Mouse (Mus musculus): Measurements from ENCODE around the gene Coq5. TPM values are rescaled to one million over a fixed set of nuclear protein-coding genes. Genes with fewer than 3 reads are reported as not detected.
A peak's percentile ranks its signal among the peaks of the same experiment; 100 is the strongest.
"Not testable (repeated sequence)": the region's sequence is repeated elsewhere in the genome, so short reads cannot be mapped to it uniquely, and the experiment has no call there.

The Coq5 gene
- total RNA-seq, 2 experiments from 2014 or later, result 150 to 174 TPM

- DNase-seq, result peak in 1 of 2 experiments; percentile 61
Observed at GRCm38 (mm10) chr5:115266787-115267468, 12.5 kb upstream of the Coq5 start.

DNA sequence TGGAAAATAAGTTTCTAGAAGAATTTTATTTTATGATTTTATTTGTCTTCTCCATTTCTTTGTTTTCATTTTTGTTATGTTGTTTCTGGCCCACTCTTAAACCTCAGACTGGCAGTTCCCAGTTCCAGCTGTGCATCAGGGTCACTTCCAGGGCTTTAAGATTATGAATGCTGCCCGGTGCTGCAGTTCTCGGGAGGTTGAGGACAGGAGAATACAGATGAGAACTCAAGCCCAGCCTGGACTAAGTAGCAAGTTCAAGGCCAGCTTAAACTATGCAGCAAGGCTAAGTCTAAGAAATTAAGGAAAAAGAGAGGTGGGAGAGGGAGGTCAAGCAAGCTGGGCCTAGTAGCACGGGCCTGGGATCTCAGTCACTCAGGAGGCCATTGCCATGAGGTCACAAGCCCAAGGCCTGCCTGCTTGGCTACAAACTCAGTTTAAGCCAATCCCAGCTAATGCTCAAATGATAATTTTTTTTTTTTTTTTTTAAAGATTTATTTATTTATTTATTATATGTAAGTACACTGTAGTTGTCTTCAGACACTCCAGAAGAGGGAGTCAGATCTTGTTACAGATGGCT is 11.9 kb upstream of the Coq5 start:
- no peak for DNase-seq

DNA sequence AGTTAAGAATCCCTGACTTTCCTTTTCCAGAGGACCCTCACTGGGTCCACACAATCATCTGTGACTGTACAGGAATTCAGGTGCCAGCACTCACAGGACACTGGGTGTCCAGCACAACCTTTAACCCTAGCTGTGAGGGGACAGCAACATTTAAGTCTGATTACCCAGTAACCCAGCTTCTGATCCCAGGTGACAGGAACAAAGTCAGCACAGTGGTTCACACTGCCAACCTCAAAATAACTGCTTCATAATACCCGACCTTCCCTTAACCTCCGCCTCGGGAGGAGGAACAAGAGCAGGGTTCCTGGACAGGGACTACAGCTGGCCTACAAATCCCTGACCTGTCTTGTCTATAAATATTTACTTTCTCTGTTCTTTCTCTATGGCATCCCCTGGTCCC is 11.2 kb upstream of the Coq5 start:
- DNase-seq, result peak; percentile 61 to 75

- no peak for DNase-seq
Observed at GRCm38 (mm10) chr5:115269969-115270368, 9.5 kb upstream of the Coq5 start.

DNA sequence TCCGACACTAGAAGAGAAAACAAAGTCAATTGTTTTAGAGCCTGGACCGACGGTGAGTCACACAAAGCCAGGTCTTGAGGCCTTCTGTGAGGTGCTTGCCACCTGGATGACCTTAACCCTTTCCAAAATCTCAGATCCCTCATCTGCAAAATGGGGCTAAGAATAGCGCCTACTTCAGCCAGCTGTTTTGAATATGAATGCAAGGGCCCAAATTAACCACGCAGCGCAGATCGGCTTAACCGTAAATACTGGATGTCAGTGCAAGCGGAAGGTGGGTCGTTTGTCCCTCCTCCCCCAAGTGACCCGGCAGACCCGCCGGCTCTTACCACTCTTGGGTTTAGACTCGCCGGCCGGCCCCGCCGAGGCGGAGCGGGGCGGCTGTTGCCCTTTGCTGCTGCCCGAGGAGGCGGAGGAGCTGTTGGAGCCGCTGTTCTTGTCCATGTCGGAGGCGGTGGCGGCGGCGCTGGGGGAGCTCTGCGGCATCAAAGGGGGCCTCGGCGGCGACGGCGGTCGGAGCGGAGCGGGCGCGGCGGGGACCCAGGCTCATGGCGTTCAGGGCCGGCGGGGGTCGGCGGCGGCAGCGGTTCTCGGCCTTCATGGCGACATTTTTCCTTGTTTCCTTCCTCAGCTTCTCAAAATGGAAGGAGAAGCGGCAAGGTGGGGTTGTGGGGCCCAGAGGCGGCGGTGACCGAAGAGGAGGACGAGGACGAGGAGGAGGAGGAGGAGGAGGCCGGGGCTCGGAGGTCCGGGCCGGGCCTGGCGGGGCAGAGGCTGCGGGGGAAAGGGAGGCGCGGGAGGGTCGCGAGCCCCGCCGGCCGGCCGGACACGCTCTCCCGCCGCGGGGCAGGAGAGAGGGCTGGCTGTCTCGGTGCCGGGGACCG is 7.3 kb upstream of the Coq5 start:
- DNase-seq, result peak; percentile 20 to 59

DNA sequence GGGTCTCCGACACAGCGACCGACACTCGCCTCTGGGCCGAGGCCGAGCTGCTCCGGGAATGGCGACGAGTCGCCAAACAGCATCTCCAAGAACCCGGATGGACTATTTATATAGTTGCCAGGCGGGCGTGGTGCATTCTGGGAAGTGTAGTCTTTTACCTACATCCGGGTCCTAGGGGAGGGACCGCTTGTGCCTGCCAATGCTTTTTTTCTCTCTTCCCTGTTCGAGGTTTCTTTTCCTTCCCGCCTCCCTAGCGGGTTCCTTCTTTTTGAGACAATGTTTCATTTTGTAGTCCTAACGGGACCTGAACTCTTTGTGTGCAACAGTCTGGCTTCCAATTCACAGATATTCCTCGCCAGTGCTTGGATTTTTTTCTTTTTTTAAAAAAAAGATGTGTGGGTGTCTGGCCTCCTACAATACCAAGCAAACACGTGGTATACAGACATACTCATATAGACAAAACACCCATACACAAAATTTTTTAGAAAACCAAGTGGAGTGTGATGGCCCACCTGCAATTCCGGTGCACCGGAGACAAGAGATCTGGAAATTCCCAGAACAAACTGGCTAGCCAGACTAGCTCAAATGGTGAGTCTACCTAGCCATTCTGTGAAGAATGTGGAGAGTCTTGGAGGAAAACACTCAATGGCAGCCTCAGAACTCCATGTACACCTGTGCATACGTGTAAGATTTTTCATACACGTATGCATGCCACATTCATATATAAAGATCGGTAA is 6.5 kb upstream of the Coq5 start, which contains the start of gene Rnf10:
Rnf10 (minus strand) TSS at position 87 of the 737 bp plus-strand sequence.
- DNase-seq, result peak; percentile 97 to 100

GRCm38 (mm10) chr5:115273549-115274135 is 5.8 kb upstream of the Coq5 start:
- DNase-seq, result no peak

DNA sequence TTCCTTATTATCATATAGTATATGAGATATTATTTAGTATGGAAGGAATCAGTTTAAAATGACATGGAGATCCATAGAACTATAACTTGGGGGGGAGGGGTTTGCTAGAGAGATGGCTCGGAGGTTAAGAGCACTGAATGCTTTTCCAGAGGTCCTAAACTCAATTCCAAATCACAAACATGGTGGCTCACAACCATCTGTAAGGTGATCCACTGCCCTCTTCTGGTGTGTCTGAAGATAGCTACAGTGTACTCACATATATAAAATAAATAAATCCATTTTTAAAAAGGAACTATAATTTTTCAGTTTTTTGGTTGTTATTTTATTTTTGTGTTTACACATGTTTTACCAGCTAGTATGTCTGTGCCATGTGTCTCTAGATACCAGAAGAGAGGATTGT is 5.1 kb upstream of the Coq5 start:
- no peak for DNase-seq

- no peak for DNase-seq
Observed at GRCm38 (mm10) chr5:115274771-115275170, 4.7 kb upstream of the Coq5 start.

- no peak for DNase-seq
Observed at GRCm38 (mm10) chr5:115275998-115276397, 3.5 kb upstream of the Coq5 start.

- no peak for DNase-seq
Observed at GRCm38 (mm10) chr5:115278053-115278452, 1.4 kb upstream of the Coq5 start.

GRCm38 (mm10) chr5:115278785-115279184 is 681 bp upstream of the Coq5 start:
- no peak for DNase-seq

- no peak for DNase-seq
Observed at GRCm38 (mm10) chr5:115280050-115280687, 703 bp downstream of the Coq5 start.

DNA sequence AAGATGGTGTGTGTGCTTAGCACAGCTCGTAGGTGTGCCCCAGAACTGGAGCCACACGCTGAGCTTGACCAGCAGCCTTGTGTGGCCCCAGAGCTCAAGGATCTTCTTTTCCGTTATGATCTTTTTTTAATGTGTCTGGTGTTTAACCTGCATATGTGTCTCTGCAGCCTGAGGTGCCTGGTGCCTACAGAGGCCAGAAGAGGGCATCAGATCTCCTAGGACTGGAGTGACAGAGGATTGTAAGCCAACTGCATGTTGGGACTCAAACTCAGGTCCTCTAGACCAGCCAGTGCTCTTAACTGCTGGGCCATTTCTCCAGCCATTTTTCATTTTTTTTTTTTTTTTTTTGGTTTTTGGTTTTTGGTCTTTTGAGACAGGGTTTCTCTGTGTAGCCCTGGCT is 5.3 kb downstream of the Coq5 start:
- DNase-seq, result no peak

DNA sequence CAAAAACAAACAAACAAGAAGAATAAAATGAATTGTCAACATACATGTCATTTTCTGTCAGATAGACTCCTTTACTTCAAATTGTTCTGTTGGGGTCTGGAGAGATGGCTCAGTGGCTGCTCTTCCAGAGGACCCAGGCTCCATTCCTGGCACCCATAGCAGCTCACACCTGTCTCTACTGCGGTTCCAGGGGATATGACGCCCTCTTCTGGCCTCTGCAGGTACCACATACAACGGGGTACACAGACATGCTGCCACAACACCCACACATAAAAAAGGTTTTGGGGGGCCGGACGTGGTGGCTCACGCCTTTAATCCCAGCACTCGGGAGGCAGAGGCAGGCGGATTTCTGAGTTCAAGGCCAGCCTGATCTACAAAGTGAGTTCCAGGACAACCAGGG is 14.7 kb downstream of the Coq5 start:
- DNase-seq, result no peak

DNA sequence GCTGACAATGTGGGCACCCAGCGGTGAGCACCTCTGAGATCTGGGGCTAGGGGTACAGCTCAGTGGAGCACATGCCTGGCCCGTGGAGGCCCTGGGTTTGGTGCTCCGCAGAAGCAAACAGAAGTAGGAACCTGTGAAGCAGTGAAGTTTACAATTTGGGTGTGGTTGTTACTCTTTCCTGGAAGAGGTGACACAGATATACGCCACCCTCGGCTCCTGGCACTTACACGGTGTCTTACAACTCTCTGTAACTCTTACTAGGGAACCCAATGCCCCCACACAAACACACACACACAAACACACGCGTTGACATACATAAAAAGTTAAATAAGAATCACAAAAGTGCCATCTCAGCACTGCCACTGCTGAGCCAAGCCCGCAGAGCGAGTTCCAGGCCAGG is 16.9 kb downstream of the Coq5 start:
- no peak for DNase-seq

- peak; percentile 79 for DNase-seq
Observed at GRCm38 (mm10) chr5:115300035-115300744, 20.7 kb downstream of the Coq5 start.

DNA sequence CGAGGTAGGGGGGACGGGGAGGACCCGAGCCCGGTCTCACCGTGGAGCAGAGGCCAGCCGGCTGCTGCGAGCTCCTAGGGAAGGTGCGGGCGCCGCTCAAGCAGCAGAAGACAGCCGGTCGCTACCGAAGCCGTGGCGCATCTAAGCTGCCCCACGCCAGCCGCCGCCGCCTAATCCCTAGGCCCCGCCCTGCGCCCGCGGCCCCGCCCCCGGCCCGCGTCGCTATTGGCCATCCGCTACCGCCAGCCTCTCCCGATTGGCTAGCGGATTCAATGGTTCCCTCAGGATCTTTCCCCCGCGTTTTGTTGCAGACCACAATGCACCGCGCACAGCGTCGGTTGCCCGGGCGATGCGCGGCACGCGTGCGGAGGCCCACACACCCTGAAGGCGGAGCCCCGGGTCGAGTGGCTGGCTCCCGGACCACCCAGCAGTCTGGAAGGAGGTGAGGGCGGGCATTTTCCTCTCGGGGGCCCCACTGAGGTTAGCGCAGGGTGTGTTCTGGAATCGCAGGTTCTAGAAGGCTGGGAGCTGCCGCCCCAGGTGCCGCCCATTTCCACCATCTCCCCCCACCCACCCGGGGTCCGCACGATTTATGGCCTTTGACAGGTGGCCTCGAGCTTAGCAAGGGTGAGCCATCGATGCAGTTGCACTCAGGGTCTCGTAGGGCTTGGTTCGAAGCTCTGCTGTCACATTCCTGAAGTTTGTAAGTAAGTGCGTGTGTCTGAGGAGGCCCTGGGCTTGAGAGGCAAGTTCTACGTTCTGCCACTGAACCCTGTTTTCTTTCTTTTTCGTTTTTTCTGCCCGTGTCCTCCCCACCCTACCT is 21.5 kb downstream of the Coq5 start, which contains the start of gene Dynll1:
Dynll1 (minus strand) TSS at position 208 of the 823 bp plus-strand sequence.
- peak; percentile 99 to 100 for DNase-seq

GRCm38 (mm10) chr5:115301615-115302014 is 22.1 kb downstream of the Coq5 start:
- peak in 1 of 2 experiments; percentile 24 for DNase-seq

GRCm38 (mm10) chr5:115302190-115302589 is 22.7 kb downstream of the Coq5 start:
- DNase-seq, result not testable (repeated sequence)
